In the genomic region with DNA sequence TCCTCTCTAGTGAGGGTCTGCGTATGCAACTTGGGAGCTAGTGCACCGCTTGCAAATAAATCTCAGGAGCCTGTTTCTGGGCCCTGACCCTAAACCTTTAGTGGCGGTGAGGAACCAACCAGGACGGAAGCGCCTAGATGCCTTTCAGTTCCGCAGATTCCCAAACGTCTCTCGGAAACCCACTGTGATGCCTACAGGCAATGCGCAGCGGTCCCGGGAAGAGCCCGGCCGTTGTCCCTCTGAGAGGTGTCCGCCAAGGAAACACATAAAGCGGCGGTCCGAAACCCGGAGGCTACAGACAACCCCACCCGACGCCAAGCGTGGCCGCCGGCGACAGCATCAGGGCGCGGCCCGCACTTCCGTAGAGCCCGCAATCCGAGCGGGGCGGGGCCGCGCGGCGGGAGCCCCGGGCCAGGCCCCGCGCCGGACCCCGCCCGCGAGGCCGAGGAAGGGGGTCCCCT, we compare ENCODE assay signal across 8 mouse cellular contexts. TPM values are rescaled to one million over a fixed set of nuclear protein-coding genes. Genes with fewer than 3 reads are reported as not detected.
A peak's percentile ranks its signal among the peaks of the same experiment; 100 is the strongest.
DNase-seq lines count a peak whose midpoint lies in the region; ATAC-seq and TF ChIP-seq lines count a peak whose summit lies in the region.

No protein-coding gene starts in this region.

- peaks cover 35% of the 10 kb centered on the region for H3K36me3 ChIP-seq in heart, embryonic 11.5 days (ENCODE audit: control insufficient read depth, insufficient read depth, low read length)
- peaks cover 45% of the 10 kb centered on the region for H3K36me3 ChIP-seq in kidney, embryonic 16.5 days (ENCODE audit: insufficient read depth, low read length)
- H3K36me3 ChIP-seq in lung, postnatal 0 days (ENCODE audit: insufficient read depth, low read length), result peaks cover 17% of the 10 kb centered on the region; the same call in 1 of the 2 replicates

- TF ChIP-seq CTCF in left cerebral cortex, adult 2 months (IDR thresholded peaks at IDR 0.05), result no peak
- TF ChIP-seq CTCF in lung, postnatal 0 days (IDR thresholded peaks at IDR 0.05), result no peak

- under 1% methylated on average over 29 of the region's 44 CpGs for WGBS in heart, embryonic 11.5 days (ENCODE audit: insufficient replicate concordance)
- WGBS in kidney, embryonic 16.5 days, result under 1% methylated on average over 39 of the region's 44 CpGs
- WGBS in lung, postnatal 0 days, result 0% methylated on average over 24 of the region's 44 CpGs

- peak overlapping the region; percentile 96 for H3K9ac ChIP-seq in heart, embryonic 11.5 days (ENCODE audit: low read depth, low read length)
- H3K9ac ChIP-seq in kidney, embryonic 16.5 days (replicated peaks; ENCODE audit: low read length), result peak overlapping the region; percentile 97
- H3K9ac ChIP-seq in lung, postnatal 0 days (replicated peaks; ENCODE audit: low read depth), result peak overlapping the region; percentile 86

- peak overlapping the region; percentile 67 for H3K4me3 ChIP-seq in left cerebral cortex, adult 2 months
- peak overlapping the region; percentile 95 for H3K4me3 ChIP-seq in heart, embryonic 11.5 days (ENCODE audit: low read depth, low read length)
- H3K4me3 ChIP-seq in kidney, embryonic 16.5 days (ENCODE audit: low read length), result peak overlapping the region; percentile 88
- peak overlapping the region; percentile 87 for H3K4me3 ChIP-seq in lung, postnatal 0 days (ENCODE audit: low read depth, low read length)

- H3K27ac ChIP-seq in left cerebral cortex, adult 2 months, result peak overlapping the region; percentile 91
- peak overlapping the region; percentile 92 for H3K27ac ChIP-seq in heart, embryonic 11.5 days (ENCODE audit: low read depth, low read length)
- H3K27ac ChIP-seq in kidney, embryonic 16.5 days (ENCODE audit: low read length), result peak overlapping the region; percentile 90
- H3K27ac ChIP-seq in lung, postnatal 0 days (ENCODE audit: low read length), result peak overlapping the region; percentile 95

- peak; percentile 45 to 47 for DNase-seq in left cerebral cortex, adult 2 months (ENCODE audit: extremely low spot score in 1 of 2, low spot score in 2 of 2)
- DNase-seq in left cerebral cortex, postnatal 4 days, result no peak
- peak; percentile 62 to 66 for DNase-seq in cerebellum, postnatal 25 days
- peak; percentile 60 for DNase-seq in lung, postnatal 0 days (ENCODE audit: low spot score)
- DNase-seq in right cerebral cortex, postnatal 10 days (ENCODE audit: low spot score in 2 of 2), result peak; percentile 43 to 55

- intact Hi-C loops in left cerebral cortex, adult 2 months (cut with DNase I), result loop anchor here (2.0 kb wide), 1 partner anchor 64 kb away; no protein-coding TSS in a partner anchor
- intact Hi-C loops in left cerebral cortex, postnatal 4 days (cut with DNase I), result no loop called here

- ATAC-seq in heart, embryonic 11.5 days (replicated peaks; ENCODE audit: insufficient number of reproducible peaks, low FRiP score, low TSS enrichment), result peak; percentile 51
- peak; percentile 44; the same call in 1 of the 2 replicates for ATAC-seq in kidney, embryonic 16.5 days (ENCODE audit: low FRiP score, low TSS enrichment)
- ATAC-seq in lung, postnatal 0 days, result peak; percentile 72
- ATAC-seq in activated CD4-positive, CD25-positive, alpha-beta regulatory T cell, adult 4 months, result no peak

- H3K9me3 ChIP-seq in heart, embryonic 11.5 days (replicated peaks; ENCODE audit: control insufficient read depth, low read length), result peaks cover 4% of the 10 kb centered on the region; the same call in 1 of the 2 replicates
- H3K9me3 ChIP-seq in kidney, embryonic 16.5 days (ENCODE audit: low read length), result 0 out of 2 replicates have a peak, but pooled peaks cover 4% of the 10 kb centered on the region
- no peaks in the 10 kb centered on the region for H3K9me3 ChIP-seq in lung, postnatal 0 days (ENCODE audit: low read length)

- no peak for TF ChIP-seq EP300 in lung, postnatal 0 days (IDR thresholded peaks at IDR 0.05)

- H3K4me2 ChIP-seq in heart, embryonic 11.5 days, result peak overlapping the region; percentile 96
- peak overlapping the region; percentile 61 for H3K4me2 ChIP-seq in kidney, embryonic 16.5 days (replicated peaks; ENCODE audit: low read depth, low read length)
- peak overlapping the region; percentile 79 for H3K4me2 ChIP-seq in lung, postnatal 0 days (replicated peaks; ENCODE audit: low read depth, low read length)

- no peaks in the 10 kb centered on the region for H3K27me3 ChIP-seq in heart, embryonic 11.5 days (ENCODE audit: control insufficient read depth, insufficient read depth, low read length)
- no peaks in the 10 kb centered on the region for H3K27me3 ChIP-seq in kidney, embryonic 16.5 days (ENCODE audit: insufficient read depth, low read length)
- no peaks in the 10 kb centered on the region for H3K27me3 ChIP-seq in lung, postnatal 0 days (replicated peaks; ENCODE audit: insufficient read depth, low read length)

- peaks cover 25% of the 10 kb centered on the region for H3K4me1 ChIP-seq in heart, embryonic 11.5 days (ENCODE audit: control insufficient read depth, insufficient read depth, low read length)
- H3K4me1 ChIP-seq in kidney, embryonic 16.5 days (ENCODE audit: insufficient read depth, low read length), result peaks cover 41% of the 10 kb centered on the region
- peaks cover 10% of the 10 kb centered on the region for H3K4me1 ChIP-seq in lung, postnatal 0 days (ENCODE audit: insufficient read depth, low read depth, low read length)

RNA-seq across cellular contexts. Expression of gene Arhgdia, which starts 0.5 kb away (rescaled TPM):
- 100 to 1,000 TPM; 290 to 300 TPM for total RNA-seq in left cerebral cortex, adult 2 months (2021)
- 100 to 1,000 TPM; 351 to 368 TPM for total RNA-seq in left cerebral cortex, postnatal 4 days (2021)
- polyA plus RNA-seq in heart, embryonic 11.5 days (2014; fragmentation: Nextera tagmentation; extraction: Ambion mirVana), result 468 and 477 TPM in 2 replicates
- 696 and 712 TPM in 2 replicates for polyA plus RNA-seq in kidney, embryonic 16.5 days (2015; fragmentation: Nextera tagmentation; extraction: Ambion mirVana)
- 512 TPM in 2 replicates for polyA plus RNA-seq in lung, postnatal 0 days (2015; fragmentation: Nextera tagmentation; extraction: Ambion mirVana)
- 100 to 1,000 TPM; 601 to 860 TPM for polyA plus RNA-seq in activated CD4-positive, CD25-positive, alpha-beta regulatory T cell, adult 4 months (2017; shearing (Covaris generic))

RNA-seq across cellular contexts. Expression of gene P4hb, which starts 7.8 kb away (rescaled TPM):
- total RNA-seq in left cerebral cortex, adult 2 months (2021), result 100 to 1,000 TPM; 114 to 120 TPM
- total RNA-seq in left cerebral cortex, postnatal 4 days (2021), result 100 to 1,000 TPM; 187 to 203 TPM
- polyA plus RNA-seq in heart, embryonic 11.5 days (2014; fragmentation: Nextera tagmentation; extraction: Ambion mirVana), result 506 and 569 TPM in 2 replicates
- polyA plus RNA-seq in kidney, embryonic 16.5 days (2015; fragmentation: Nextera tagmentation; extraction: Ambion mirVana), result 843 and 914 TPM in 2 replicates
- polyA plus RNA-seq in lung, postnatal 0 days (2015; fragmentation: Nextera tagmentation; extraction: Ambion mirVana), result 551 and 555 TPM in 2 replicates
- 100 to 1,000 TPM; 140 to 160 TPM for polyA plus RNA-seq in activated CD4-positive, CD25-positive, alpha-beta regulatory T cell, adult 4 months (2017; shearing (Covaris generic))

RNA-seq across cellular contexts. Expression of gene Alyref, which starts 17.3 kb away (rescaled TPM):
- total RNA-seq in left cerebral cortex, adult 2 months (2021), result 10 to 100 TPM; 56.4 to 64.1 TPM
- total RNA-seq in left cerebral cortex, postnatal 4 days (2021), result 100 to 1,000 TPM; 111 to 113 TPM
- polyA plus RNA-seq in heart, embryonic 11.5 days (2014; fragmentation: Nextera tagmentation; extraction: Ambion mirVana), result 333 and 334 TPM in 2 replicates
- 92.2 and 372 TPM in 2 replicates for polyA plus RNA-seq in kidney, embryonic 16.5 days (2015; fragmentation: Nextera tagmentation; extraction: Ambion mirVana)
- polyA plus RNA-seq in lung, postnatal 0 days (2015; fragmentation: Nextera tagmentation; extraction: Ambion mirVana), result 149 and 150 TPM in 2 replicates
- polyA plus RNA-seq in activated CD4-positive, CD25-positive, alpha-beta regulatory T cell, adult 4 months (2017; shearing (Covaris generic)), result 10 to 100 TPM; 18.9 to 51.6 TPM

RNA-seq across cellular contexts. Expression of gene Anapc11, which starts 17.3 kb away (rescaled TPM):
- 10 to 100 TPM; 92.9 to 93.0 TPM for total RNA-seq in left cerebral cortex, adult 2 months (2021)
- 100 to 1,000 TPM; 113 to 115 TPM for total RNA-seq in left cerebral cortex, postnatal 4 days (2021)
- 200 and 201 TPM in 2 replicates for polyA plus RNA-seq in heart, embryonic 11.5 days (2014; fragmentation: Nextera tagmentation; extraction: Ambion mirVana)
- polyA plus RNA-seq in kidney, embryonic 16.5 days (2015; fragmentation: Nextera tagmentation; extraction: Ambion mirVana), result 195 and 197 TPM in 2 replicates
- polyA plus RNA-seq in lung, postnatal 0 days (2015; fragmentation: Nextera tagmentation; extraction: Ambion mirVana), result 138 and 151 TPM in 2 replicates
- polyA plus RNA-seq in activated CD4-positive, CD25-positive, alpha-beta regulatory T cell, adult 4 months (2017; shearing (Covaris generic)), result 100 to 1,000 TPM; 112 to 117 TPM

RNA-seq across cellular contexts. Expression of gene Npb, which starts 27.4 kb away (rescaled TPM):
- total RNA-seq in left cerebral cortex, adult 2 months (2021), result under 1 TPM in 1 of 2 experiments, not detected in 1; 0.95 TPM
- total RNA-seq in left cerebral cortex, postnatal 4 days (2021), result 1 to 10 TPM in 1 of 2 experiments, not detected in 1; 1.4 TPM
- polyA plus RNA-seq in heart, embryonic 11.5 days (2014; fragmentation: Nextera tagmentation; extraction: Ambion mirVana), result 8.8 and 9.1 TPM in 2 replicates
- 27.7 and 33.8 TPM in 2 replicates for polyA plus RNA-seq in kidney, embryonic 16.5 days (2015; fragmentation: Nextera tagmentation; extraction: Ambion mirVana)
- polyA plus RNA-seq in lung, postnatal 0 days (2015; fragmentation: Nextera tagmentation; extraction: Ambion mirVana), result 2.5 and 2.9 TPM in 2 replicates
- polyA plus RNA-seq in activated CD4-positive, CD25-positive, alpha-beta regulatory T cell, adult 4 months (2017; shearing (Covaris generic)), result not detected
